Comparison of ENCODE assay signal across 10 mouse cellular contexts in genomic region chr7:70355691-70356568, GRCm38 (mm10). TPM values are rescaled to one million over a fixed set of nuclear protein-coding genes. Genes with fewer than 3 reads are reported as not detected.
DNase-seq lines count a peak whose midpoint lies in the region; ATAC-seq lines count a peak whose summit lies in the region.
"Had no signal": no experiment of that assay in that cellular context is flagged by ENCODE, and none has a peak within 500 bp of the region (broad histone marks: within the 10 kb centered on the region; RNA-seq: fewer than 3 reads in every experiment).

No protein-coding gene starts in this region.

- H3K4me2 ChIP-seq in kidney, embryonic 15.5 days = peak overlapping the region; percentile 75
- peak overlapping the region; percentile 79 for H3K4me2 ChIP-seq in embryonic facial prominence, embryonic 12.5 days (replicated peaks)
- peak overlapping the region; percentile 60 for H3K4me2 ChIP-seq in intestine, embryonic 14.5 days (ENCODE audit: low read length)

- intact Hi-C loops in left cerebral cortex, postnatal 25 days (cut with DNase I) = no loop called here

- peaks cover 36% of the 10 kb centered on the region for H3K36me3 ChIP-seq in kidney, embryonic 15.5 days
- peaks cover 15% of the 10 kb centered on the region for H3K36me3 ChIP-seq in embryonic facial prominence, embryonic 12.5 days
- H3K36me3 ChIP-seq in intestine, embryonic 14.5 days (ENCODE audit: control insufficient read depth, insufficient read depth, low read length) = peaks cover 38% of the 10 kb centered on the region

- no peaks in the 10 kb centered on the region for H3K27me3 ChIP-seq in kidney, embryonic 15.5 days
- H3K27me3 ChIP-seq in embryonic facial prominence, embryonic 12.5 days = no peaks in the 10 kb centered on the region
- H3K27me3 ChIP-seq in intestine, embryonic 14.5 days (replicated peaks; ENCODE audit: control insufficient read depth, insufficient read depth, low read length) = no peaks in the 10 kb centered on the region

- ATAC-seq in kidney, embryonic 15.5 days (replicated peaks; ENCODE audit: low FRiP score) = no peak
- ATAC-seq in embryonic facial prominence, embryonic 12.5 days (ENCODE audit: insufficient number of reproducible peaks, insufficient read depth, low FRiP score, low TSS enrichment) = no peak
- ATAC-seq in intestine, embryonic 14.5 days (replicated peaks; ENCODE audit: low FRiP score, low TSS enrichment, low read depth) = no peak
- ATAC-seq in monocyte, adult 5-6 weeks (replicated peaks; ENCODE audit: insufficient number of reproducible peaks, low FRiP score, low TSS enrichment, poor library complexity, severe bottlenecking) = no peak

- no peaks in the 10 kb centered on the region for H3K9me3 ChIP-seq in kidney, embryonic 15.5 days (replicated peaks)
- no peaks in the 10 kb centered on the region for H3K9me3 ChIP-seq in embryonic facial prominence, embryonic 12.5 days
- H3K9me3 ChIP-seq in intestine, embryonic 14.5 days (ENCODE audit: control insufficient read depth, low read length) = no peaks in the 10 kb centered on the region

- H3K27ac ChIP-seq in kidney, embryonic 15.5 days = peak overlapping the region; percentile 100
- H3K27ac ChIP-seq in embryonic facial prominence, embryonic 12.5 days = peak overlapping the region; percentile 76
- peak overlapping the region; percentile 99 for H3K27ac ChIP-seq in intestine, embryonic 14.5 days (ENCODE audit: low read depth)

- WGBS in kidney, embryonic 15.5 days = 14% methylated on average over 5 of the region's 5 CpGs
- 23% methylated on average over 5 of the region's 5 CpGs for WGBS in embryonic facial prominence, embryonic 12.5 days
- WGBS in intestine, embryonic 14.5 days = 15% methylated on average over 5 of the region's 5 CpGs

- H3K4me3 ChIP-seq in kidney, embryonic 15.5 days (replicated peaks) = peak overlapping the region; percentile 84
- H3K4me3 ChIP-seq in embryonic facial prominence, embryonic 12.5 days = peak overlapping the region; percentile 82
- peak overlapping the region; percentile 72 for H3K4me3 ChIP-seq in intestine, embryonic 14.5 days (ENCODE audit: low read depth, low read length)
- H3K4me3 ChIP-seq: erythroblast, embryonic 14.5 days had no signal

- peaks cover 13% of the 10 kb centered on the region; the same call in 1 of the 2 replicates for H3K4me1 ChIP-seq in kidney, embryonic 15.5 days
- peaks cover 14% of the 10 kb centered on the region for H3K4me1 ChIP-seq in embryonic facial prominence, embryonic 12.5 days
- peaks cover 33% of the 10 kb centered on the region for H3K4me1 ChIP-seq in intestine, embryonic 14.5 days (replicated peaks; ENCODE audit: control insufficient read depth, insufficient read depth, low read length)

- DNase-seq in kidney, adult 11 months = no peak
- no peak for DNase-seq in intestine, embryonic 14.5 days (ENCODE audit: low spot score)
- peak; percentile 37 for DNase-seq in neural tube, embryonic 10.5 days (ENCODE audit: extremely low spot score, low spot score)
- DNase-seq in left cerebral cortex, postnatal 25 days (ENCODE audit: low spot score in 2 of 2) = no peak
- no peak for DNase-seq in adrenal gland, postnatal 4 days (ENCODE audit: low spot score in 2 of 2)

- peak overlapping the region; percentile 98 for H3K9ac ChIP-seq in kidney, embryonic 15.5 days
- peak overlapping the region; percentile 99 for H3K9ac ChIP-seq in embryonic facial prominence, embryonic 12.5 days
- H3K9ac ChIP-seq in intestine, embryonic 14.5 days (ENCODE audit: low read length) = peak overlapping the region; percentile 99

RNA-seq across cellular contexts. Expression of gene Nr2f2, which starts 10.6 kb away (rescaled TPM):
- 230 and 240 TPM in 2 replicates for polyA plus RNA-seq in kidney, embryonic 15.5 days (2015; fragmentation: Nextera tagmentation; extraction: Ambion mirVana)
- 96.9 and 99.0 TPM in 2 replicates for polyA plus RNA-seq in embryonic facial prominence, embryonic 12.5 days (2016; fragmentation: Nextera tagmentation; extraction: Ambion mirVana)
- 53.7 and 56.9 TPM in 2 replicates for polyA plus RNA-seq in intestine, embryonic 14.5 days (2014; fragmentation: Nextera tagmentation; extraction: Ambion mirVana)
- total RNA-seq in left cerebral cortex, postnatal 25 days (2021) = 10 to 100 TPM; 34.2 to 38.4 TPM
- not detected in 3 replicates for total RNA-seq in monocyte, adult 5-6 weeks (2017)
- total RNA-seq in adrenal gland, postnatal 4 days (2021) = 100 to 1,000 TPM; 143 to 160 TPM
- total RNA-seq: MEL had no signal
- polyA plus RNA-seq: erythroblast, embryonic 14.5 days had no signal

Comparison
In these comparisons a context has a peak if more than half of its experiments do, and no peak if none do; other contexts are left out.
1. RNA of gene Nr2f2, which starts 10.6 kb away (total RNA-seq): 143 to 160 TPM in adrenal gland, postnatal 4 days and 34.2 to 38.4 TPM in left cerebral cortex, postnatal 25 days; not detected in monocyte, adult 5-6 weeks; every median in the first group is over 10 times any median in the second.
2. Peak in every context shown above with its lines, with median percentiles within 50 percentile points of each other: H3K27ac ChIP-seq, H3K4me2 ChIP-seq, H3K4me3 ChIP-seq and H3K9ac ChIP-seq.